Mouse (Mus musculus): ENCODE measurements at regions not wholly inside any gene's neighbourhood (a gene's known extent, or its start where the extent isn't known, plus 50 kb on each side); places are given as distances from the start of the nearest gene placed in this dataset.

DNA sequence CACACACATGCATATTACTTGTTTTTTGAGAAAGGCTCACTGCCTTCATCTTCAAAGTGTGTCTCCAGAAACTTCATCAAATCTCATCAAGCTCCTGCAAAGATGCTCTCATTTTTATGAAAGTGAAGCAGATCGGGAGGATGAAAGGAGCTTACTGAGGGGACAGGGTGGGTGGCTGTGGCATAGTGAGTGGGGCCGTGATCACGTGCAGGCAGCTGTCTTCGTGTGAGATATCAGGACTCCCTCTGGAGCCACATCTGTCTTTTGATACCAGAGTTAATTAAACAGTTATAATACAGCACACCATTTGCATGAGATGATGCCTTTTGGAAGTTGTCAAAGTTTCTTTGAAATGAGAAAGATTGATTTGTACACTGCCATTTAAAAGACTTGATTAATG, 180.0 kb upstream of the Tmtc4 start:
- 50% methylated on average over 4 of the region's 4 CpGs for WGBS (ENCODE audit: insufficient replicate concordance)

DNA sequence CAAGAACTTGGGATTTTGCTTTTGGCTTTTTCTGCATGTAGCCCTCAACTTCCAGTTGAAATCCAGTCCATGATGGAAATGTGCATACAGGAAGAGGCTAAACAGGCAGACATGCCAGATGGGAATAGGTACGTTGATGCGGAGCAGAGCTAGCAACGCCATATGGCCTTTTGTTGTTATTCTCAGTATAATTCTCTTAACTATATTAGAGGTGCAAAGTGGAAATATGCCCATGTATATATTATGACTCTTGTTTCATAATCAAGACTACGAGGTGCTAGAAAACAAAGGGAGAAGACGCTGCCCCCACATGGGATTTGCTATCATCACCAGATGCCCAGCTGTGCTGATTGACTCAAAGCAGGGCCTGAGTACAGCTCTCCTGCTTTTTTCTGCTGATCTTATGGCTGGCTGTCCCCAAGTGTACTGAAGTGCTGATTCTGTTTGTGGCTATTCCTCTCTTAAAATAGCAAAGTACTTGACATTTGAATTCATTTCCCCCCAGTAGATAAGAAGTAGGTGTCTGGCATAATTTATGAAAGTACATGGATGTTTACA, 159.7 kb upstream of the Tmtc4 start:
- no peaks in the 10 kb centered on the region for H3K9me3 ChIP-seq (replicated peaks)
- H3K4me1 ChIP-seq (replicated peaks): no peaks in the 10 kb centered on the region
- ATAC-seq (ENCODE audit: insufficient read depth): no peak
- H3K27me3 ChIP-seq: no peaks in the 10 kb centered on the region
- H3K4me2 ChIP-seq: no peak overlapping the region
- no peak overlapping the region for H3K27ac ChIP-seq (replicated peaks)
- H3K4me3 ChIP-seq (replicated peaks): no peak overlapping the region
- H3K36me3 ChIP-seq (replicated peaks): no peaks in the 10 kb centered on the region
- WGBS (ENCODE audit: insufficient replicate concordance): 75% methylated on average over 5 of the region's 5 CpGs
- H3K9ac ChIP-seq: no peak overlapping the region

More for the DNA sequence above, 180.0 kb upstream of the Tmtc4 start:
- no peaks in the 10 kb centered on the region for H3K27me3 ChIP-seq
- no peaks in the 10 kb centered on the region for H3K9me3 ChIP-seq (replicated peaks)
- H3K4me3 ChIP-seq (replicated peaks): no peak overlapping the region
- H3K4me2 ChIP-seq: no peak overlapping the region
- H3K27ac ChIP-seq (replicated peaks): no peak overlapping the region
- no peak for ATAC-seq (ENCODE audit: insufficient read depth)
- H3K9ac ChIP-seq: no peak overlapping the region
- H3K4me1 ChIP-seq (replicated peaks): no peaks in the 10 kb centered on the region
- H3K36me3 ChIP-seq (replicated peaks): no peaks in the 10 kb centered on the region

DNA sequence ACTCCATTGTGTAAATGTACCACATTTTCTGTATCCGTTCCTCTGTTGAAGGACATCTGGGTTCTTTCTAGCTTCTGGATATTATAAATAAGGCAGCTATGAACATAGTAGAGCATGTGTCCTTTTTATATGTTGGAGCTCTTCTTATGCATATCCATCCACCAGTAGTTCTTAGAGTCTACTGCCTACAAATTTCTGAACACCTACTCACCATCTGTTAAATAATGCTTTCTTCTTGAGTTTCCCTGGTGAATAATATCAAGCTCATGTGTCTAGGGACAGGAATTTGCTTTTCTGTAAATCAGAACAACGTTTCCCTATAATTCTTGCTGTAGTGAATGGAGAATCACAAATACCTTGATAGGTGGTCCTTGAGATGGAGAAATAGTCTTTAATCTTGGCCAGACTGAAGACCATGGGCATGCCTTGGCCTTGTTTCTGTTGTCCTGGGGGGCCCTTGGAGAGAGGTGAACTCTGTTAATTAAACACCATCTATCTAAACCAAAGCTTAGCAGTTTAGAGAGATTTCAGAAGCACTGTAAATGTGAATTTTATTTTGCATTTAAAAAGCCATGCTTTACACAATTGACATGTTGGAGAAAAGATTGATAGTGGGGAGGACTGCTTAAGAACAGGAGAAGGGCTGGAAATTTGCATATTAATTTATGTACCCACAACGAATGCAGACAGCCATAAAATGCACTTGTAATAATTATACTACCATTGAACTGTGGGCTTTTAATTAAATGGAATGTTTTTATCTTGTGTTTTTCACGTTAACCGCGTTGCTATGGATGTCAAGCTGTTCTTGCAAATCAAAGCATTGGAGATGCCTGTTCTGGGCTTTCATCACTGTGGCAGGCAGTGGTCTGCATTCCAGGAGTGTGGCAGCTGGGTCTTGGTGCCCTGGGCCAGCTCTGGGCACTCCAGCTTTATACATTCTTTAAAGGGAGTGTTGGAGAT, 155.2 kb upstream of the Tmtc4 start:
- no peak overlapping the region for H3K4me3 ChIP-seq (replicated peaks)
- no peak for ATAC-seq (ENCODE audit: insufficient read depth)
- WGBS (ENCODE audit: insufficient replicate concordance): 54% methylated on average over 6 of the region's 6 CpGs

DNA sequence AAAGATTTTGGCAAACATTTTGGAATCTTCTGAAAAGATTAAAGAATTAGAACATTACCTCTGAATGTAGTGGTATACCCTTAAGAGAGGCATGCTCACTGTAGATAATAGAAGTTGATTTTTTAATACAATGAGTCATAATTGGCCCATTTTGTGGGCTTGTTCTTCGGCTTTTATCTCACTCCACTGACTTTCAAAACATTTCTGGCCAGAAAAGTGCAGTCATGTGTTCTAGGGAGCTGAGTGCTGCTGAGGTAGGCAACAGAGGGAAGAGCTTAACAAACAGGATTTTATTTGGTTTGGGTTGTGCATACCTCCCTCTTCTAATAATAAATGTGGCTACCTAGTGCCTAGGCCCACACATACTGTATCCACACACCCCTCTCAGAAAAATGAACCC, 150.1 kb upstream of the Tmtc4 start:
- Histone ChIP-seq H3K9ac (no peak overlapping the region), H3K4me1 (replicated peaks) (no peaks in the 10 kb centered on the region), H3K9me3 (replicated peaks) (no peaks in the 10 kb centered on the region), H3K4me2 (no peak overlapping the region), H3K36me3 (replicated peaks) (no peaks in the 10 kb centered on the region), H3K27ac (replicated peaks) (no peak overlapping the region), H3K4me3 (replicated peaks) (no peak overlapping the region), H3K27me3 (no peaks in the 10 kb centered on the region)
- ATAC-seq (ENCODE audit: insufficient read depth): no peak
- WGBS (ENCODE audit: insufficient replicate concordance): 20% methylated on average over 1 of the region's 1 CpGs

More for the DNA sequence above, 155.2 kb upstream of the Tmtc4 start:
- Histone ChIP-seq H3K9me3 (replicated peaks) (no peaks in the 10 kb centered on the region), H3K27me3 (no peaks in the 10 kb centered on the region), H3K27ac (replicated peaks) (no peak overlapping the region), H3K4me1 (replicated peaks) (no peaks in the 10 kb centered on the region), H3K4me2 (no peak overlapping the region), H3K9ac (no peak overlapping the region), H3K36me3 (replicated peaks) (no peaks in the 10 kb centered on the region)

DNA sequence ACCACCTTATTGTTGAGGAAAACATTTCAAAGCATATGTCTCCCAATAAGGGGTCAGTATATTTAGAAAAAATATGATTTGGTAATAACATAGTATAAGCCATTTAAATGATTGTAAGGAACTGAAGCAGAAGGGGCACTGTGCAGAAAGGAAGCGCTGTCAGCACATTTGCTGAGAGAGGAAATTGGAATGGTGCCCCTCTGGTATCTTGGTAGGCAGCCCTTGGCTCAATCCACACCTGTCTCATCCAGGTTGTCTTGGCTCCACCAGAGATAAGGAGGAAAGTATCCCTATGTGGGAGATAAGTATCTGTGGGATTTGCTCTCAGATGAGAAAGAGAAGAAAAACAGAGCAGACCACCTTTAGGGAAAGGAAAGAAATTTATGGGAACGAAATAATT, 136.5 kb upstream of the Tmtc4 start:
- no peak overlapping the region for H3K4me2 ChIP-seq
- H3K4me3 ChIP-seq (replicated peaks): no peak overlapping the region
- no peak overlapping the region for H3K9ac ChIP-seq
- no peaks in the 10 kb centered on the region for H3K27me3 ChIP-seq
- H3K27ac ChIP-seq (replicated peaks): no peak overlapping the region
- no peaks in the 10 kb centered on the region for H3K36me3 ChIP-seq (replicated peaks)
- no peaks in the 10 kb centered on the region for H3K9me3 ChIP-seq (replicated peaks)
- WGBS (ENCODE audit: insufficient replicate concordance): 52% methylated on average over 2 of the region's 2 CpGs
- ATAC-seq (ENCODE audit: insufficient read depth): no peak
- H3K4me1 ChIP-seq (replicated peaks): no peaks in the 10 kb centered on the region

DNA sequence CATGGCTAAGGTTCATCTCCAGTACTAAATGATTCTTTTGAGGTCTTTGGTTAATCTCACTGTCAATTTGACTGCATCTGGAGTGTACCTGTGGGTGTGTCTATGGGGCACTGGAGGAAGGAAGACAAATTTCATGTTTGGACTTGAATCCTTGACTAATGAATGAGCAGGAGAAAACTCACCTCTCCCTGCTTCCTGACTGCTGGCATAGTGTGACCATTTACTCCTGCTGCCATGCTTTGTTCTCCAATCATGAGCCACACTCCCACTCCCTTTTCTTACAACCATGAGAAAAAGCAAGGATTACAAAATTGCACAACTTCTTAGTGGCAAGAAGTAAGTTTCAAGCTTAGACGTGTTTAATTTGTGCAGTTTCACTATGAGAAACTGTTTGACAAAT, 132.5 kb upstream of the Tmtc4 start:
- 59% methylated on average over 1 of the region's 1 CpGs for WGBS (ENCODE audit: insufficient replicate concordance)
- ATAC-seq (ENCODE audit: insufficient read depth): no peak
- H3K9me3 ChIP-seq (replicated peaks): no peaks in the 10 kb centered on the region
- no peak overlapping the region for H3K4me3 ChIP-seq (replicated peaks)
- no peaks in the 10 kb centered on the region for H3K4me1 ChIP-seq (replicated peaks)
- no peak overlapping the region for H3K27ac ChIP-seq (replicated peaks)
- no peak overlapping the region for H3K4me2 ChIP-seq
- H3K36me3 ChIP-seq (replicated peaks): no peaks in the 10 kb centered on the region
- H3K27me3 ChIP-seq: no peaks in the 10 kb centered on the region
- H3K9ac ChIP-seq: no peak overlapping the region

DNA sequence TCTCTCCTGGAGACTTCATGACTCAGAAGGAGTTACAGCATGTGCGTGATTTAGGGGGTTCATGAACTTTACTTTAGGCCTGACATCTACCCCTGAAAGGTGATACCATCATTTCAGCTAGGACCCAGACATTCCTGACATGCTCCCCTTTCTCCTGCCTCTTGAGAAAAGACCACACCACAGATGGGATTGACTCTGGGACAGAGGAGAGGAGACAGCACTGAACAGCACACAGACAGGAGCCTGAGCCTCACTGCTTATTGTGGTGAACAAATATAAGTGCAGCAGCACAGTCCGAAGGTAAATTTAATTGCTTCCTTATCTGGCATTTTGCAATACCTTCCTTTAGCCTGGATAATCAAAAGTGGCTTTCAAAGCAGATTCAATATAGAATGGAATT, 126.7 kb upstream of the Tmtc4 start:
- no peaks in the 10 kb centered on the region for H3K9me3 ChIP-seq (replicated peaks)
- no peaks in the 10 kb centered on the region for H3K36me3 ChIP-seq (replicated peaks)
- H3K9ac ChIP-seq: no peak overlapping the region
- no peaks in the 10 kb centered on the region for H3K4me1 ChIP-seq (replicated peaks)
- no peak overlapping the region for H3K4me2 ChIP-seq
- no peak overlapping the region for H3K27ac ChIP-seq (replicated peaks)
- H3K27me3 ChIP-seq: no peaks in the 10 kb centered on the region
- no peak overlapping the region for H3K4me3 ChIP-seq (replicated peaks)
- 56% methylated on average over 2 of the region's 2 CpGs for WGBS (ENCODE audit: insufficient replicate concordance)
- ATAC-seq (ENCODE audit: insufficient read depth): no peak

DNA sequence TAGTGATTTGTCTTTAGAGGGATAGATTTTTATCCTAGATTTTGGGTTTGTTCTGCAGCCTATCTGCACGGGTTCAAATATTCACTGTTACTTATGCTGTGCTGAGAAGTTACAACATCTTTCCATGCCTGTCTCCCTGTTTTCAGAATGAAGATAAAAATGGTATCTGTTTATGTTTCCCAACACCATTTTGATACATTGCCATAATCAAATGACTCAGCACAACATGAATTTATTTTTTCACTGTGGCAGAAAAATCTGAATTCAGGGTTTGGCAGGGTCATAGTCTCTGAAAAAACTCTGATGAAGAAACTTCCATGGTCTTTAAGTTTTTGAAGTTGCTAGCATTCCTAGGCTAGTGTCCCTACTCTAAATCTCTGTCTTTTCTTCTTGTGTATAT, 116.5 kb upstream of the Tmtc4 start:
- Histone ChIP-seq H3K4me2 (no peak overlapping the region), H3K36me3 (replicated peaks) (no peaks in the 10 kb centered on the region), H3K4me1 (replicated peaks) (no peaks in the 10 kb centered on the region), H3K9me3 (replicated peaks) (no peaks in the 10 kb centered on the region), H3K4me3 (replicated peaks) (no peak overlapping the region), H3K27me3 (no peaks in the 10 kb centered on the region), H3K27ac (replicated peaks) (no peak overlapping the region), H3K9ac (no peak overlapping the region)
- 47% methylated on average over 1 of the region's 1 CpGs for WGBS (ENCODE audit: insufficient replicate concordance)
- ATAC-seq (ENCODE audit: insufficient read depth): no peak

DNA sequence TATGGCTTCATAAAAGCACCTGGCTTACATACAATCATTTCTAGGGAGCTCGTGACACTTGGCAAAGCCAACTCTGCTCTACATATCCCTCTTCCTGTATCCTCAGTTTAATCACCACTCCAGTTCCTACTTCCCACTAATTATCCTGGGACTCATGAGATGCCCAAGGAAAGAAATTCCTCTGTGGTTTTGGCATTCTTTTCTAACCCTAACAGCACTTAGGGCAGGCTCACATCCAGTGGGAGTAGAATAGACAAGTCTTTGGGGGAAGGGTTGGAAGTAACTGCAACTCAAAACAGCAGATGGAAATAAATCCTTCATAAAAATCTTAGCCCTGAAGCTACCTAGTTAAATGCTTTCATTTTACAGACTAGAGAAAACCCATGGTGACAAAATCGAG, 112.3 kb upstream of the Tmtc4 start:
- H3K4me2 ChIP-seq: no peak overlapping the region
- no peak for ATAC-seq (ENCODE audit: insufficient read depth)

DNA sequence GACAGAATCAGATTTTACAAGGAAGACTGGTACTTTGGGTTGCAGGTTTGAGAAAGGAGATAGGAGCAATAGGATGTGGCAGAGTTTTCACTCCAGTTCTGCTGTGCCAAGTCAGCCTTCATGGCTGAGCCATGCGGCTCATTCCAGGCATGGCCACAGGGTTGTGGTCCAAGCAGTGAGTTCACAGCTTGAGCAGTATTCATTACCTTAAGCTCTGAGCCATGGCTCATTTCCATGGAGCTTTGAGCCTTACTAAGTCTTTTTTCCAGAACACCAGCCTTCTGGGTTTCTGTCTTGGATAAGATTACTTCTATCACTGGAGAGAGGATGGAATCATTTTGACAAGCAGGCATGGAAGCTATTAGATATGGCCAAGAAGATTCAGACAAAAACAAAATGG, 98.2 kb upstream of the Tmtc4 start:
- H3K4me1 ChIP-seq (replicated peaks): peaks cover 18% of the 10 kb centered on the region
- H3K9ac ChIP-seq: no peak overlapping the region
- no peaks in the 10 kb centered on the region for H3K36me3 ChIP-seq (replicated peaks)
- H3K4me2 ChIP-seq: no peak overlapping the region
- ATAC-seq (ENCODE audit: insufficient read depth): no peak
- H3K9me3 ChIP-seq (replicated peaks): no peaks in the 10 kb centered on the region
- 65% methylated on average over 1 of the region's 1 CpGs for WGBS (ENCODE audit: insufficient replicate concordance)
- H3K27me3 ChIP-seq: no peaks in the 10 kb centered on the region
- no peak overlapping the region for H3K4me3 ChIP-seq (replicated peaks)
- H3K27ac ChIP-seq (replicated peaks): no peak overlapping the region

More for the DNA sequence above, 112.3 kb upstream of the Tmtc4 start:
- no peaks in the 10 kb centered on the region for H3K4me1 ChIP-seq (replicated peaks)
- H3K36me3 ChIP-seq (replicated peaks): no peaks in the 10 kb centered on the region
- no peak overlapping the region for H3K9ac ChIP-seq
- H3K9me3 ChIP-seq (replicated peaks): no peaks in the 10 kb centered on the region
- no peak overlapping the region for H3K4me3 ChIP-seq (replicated peaks)
- H3K27me3 ChIP-seq: no peaks in the 10 kb centered on the region
- no peak overlapping the region for H3K27ac ChIP-seq (replicated peaks)
- WGBS (ENCODE audit: insufficient replicate concordance): 49% methylated on average over 2 of the region's 2 CpGs

DNA sequence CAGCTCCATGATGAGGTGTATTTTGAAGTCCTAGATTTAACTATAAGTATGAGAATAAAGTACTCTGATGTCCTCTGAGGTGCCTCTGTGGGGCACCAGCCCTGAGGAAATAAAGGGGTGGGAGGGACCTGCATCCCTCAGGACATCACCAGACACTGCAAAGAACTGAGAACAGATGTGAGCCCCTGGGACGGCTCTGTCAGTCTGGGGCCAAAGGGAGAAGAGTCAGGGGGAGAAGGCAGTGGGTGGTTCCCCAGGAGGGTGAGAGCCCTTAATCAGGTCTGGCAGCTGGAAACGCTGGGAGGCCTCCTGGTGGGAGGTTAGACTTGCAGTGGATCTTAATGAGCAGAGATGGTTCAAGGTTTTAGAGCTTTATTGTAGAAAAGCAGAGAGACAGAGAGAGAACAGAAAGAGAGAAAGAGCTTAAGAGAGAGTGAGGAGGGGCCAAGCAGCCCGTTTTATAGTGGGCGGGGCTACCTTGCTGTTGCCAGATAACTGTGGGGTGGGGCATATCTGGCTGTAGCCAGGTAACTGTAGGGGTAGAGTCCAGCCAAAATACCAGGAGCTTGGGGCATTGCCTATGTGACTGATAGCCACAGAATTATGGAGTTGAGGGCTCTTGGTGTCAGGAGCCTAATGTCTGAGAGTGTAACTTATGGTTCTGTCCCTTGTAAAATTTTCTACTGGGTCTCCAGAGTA, 97.3 kb upstream of the Tmtc4 start:
- Histone ChIP-seq H3K9me3 (replicated peaks) (no peaks in the 10 kb centered on the region), H3K4me1 (replicated peaks) (peaks cover 18% of the 10 kb centered on the region), H3K36me3 (replicated peaks) (no peaks in the 10 kb centered on the region), H3K27ac (replicated peaks) (no peak overlapping the region), H3K9ac (no peak overlapping the region), H3K4me2 (no peak overlapping the region), H3K27me3 (no peaks in the 10 kb centered on the region), H3K4me3 (replicated peaks) (no peak overlapping the region)
- peak; percentile 79 for ATAC-seq (ENCODE audit: insufficient read depth)
- whole genome bisulfite sequencing (ENCODE audit: insufficient replicate concordance): 25% methylated on average over 4 of the region's 4 CpGs

Measured in liver, embryonic 15.5 days (tissue).